Mouse (Mus musculus): ENCODE results near the gene Mettl26. TPM values are rescaled to one million over a fixed set of nuclear protein-coding genes. Genes with fewer than 3 reads are reported as not detected.
"Not testable (repeated sequence)": the region's sequence is repeated elsewhere in the genome, so short reads cannot be mapped to it uniquely, and the experiment has no call there.

The Mettl26 gene
- total and polyA plus RNA-seq, 3 experiments = 12.4 to 30.2 (median 13.9) TPM

- DNase-seq (ENCODE audit: low spot score) (peak; percentile 45), ATAC-seq (ENCODE audit: extremely low read depth, insufficient number of reproducible peaks, low FRiP score, poor library complexity, severe bottlenecking) (peak; percentile 4; the same call in 1 of the 2 replicates)
- TF ChIP-seq CTCF (IDR thresholded peaks at IDR 0.05; ENCODE audit: low read depth, low read length) = no peak
- no peak for TF ChIP-seq TAL1 (conservative IDR thresholded peaks at IDR 0.05; ENCODE audit: low read depth, low read length)
- TF ChIP-seq POLR2AphosphoS5 (IDR thresholded peaks at IDR 0.05; ENCODE audit: insufficient replicate concordance, low read depth, low read length) = no peak
- no peak for TF ChIP-seq GATA2 (IDR thresholded peaks at IDR 0.05; ENCODE audit: borderline replicate concordance, low read depth, low read length)
- no peak for TF ChIP-seq GATA1 (IDR thresholded peaks at IDR 0.05; ENCODE audit: borderline replicate concordance, low read length)
- peaks cover 39% of the 10 kb centered on the region for H3K4me1 ChIP-seq (ENCODE audit: insufficient read depth, low read depth, low read length)
- peaks cover 39% of the 10 kb centered on the region for H3K36me3 ChIP-seq (replicated peaks)
- peak overlapping the region; percentile 83; the same call in 1 of the 2 replicates for H3K4me3 ChIP-seq (ENCODE audit: low read depth, low read length)
- no peaks in the 10 kb centered on the region for H3K9me3 ChIP-seq (replicated peaks)
- H3K27me3 ChIP-seq (ENCODE audit: insufficient read depth, low read length) = no peaks in the 10 kb centered on the region; the same call in 1 of the 2 replicates
Measured at GRCm38 (mm10) chr17:25867509-25867835, 7.4 kb upstream of the Mettl26 start.

- Histone ChIP-seq H3K4me3 (ENCODE audit: low read depth, low read length) (peak overlapping the region; percentile 83), H3K36me3 (replicated peaks) (peaks cover 37% of the 10 kb centered on the region), H3K27me3 (ENCODE audit: insufficient read depth, low read length) (no peaks in the 10 kb centered on the region; the same call in 1 of the 2 replicates), H3K9me3 (replicated peaks) (no peaks in the 10 kb centered on the region), H3K4me1 (ENCODE audit: insufficient read depth, low read depth, low read length) (peaks cover 37% of the 10 kb centered on the region)
- ATAC-seq (ENCODE audit: extremely low read depth, insufficient number of reproducible peaks, low FRiP score, poor library complexity, severe bottlenecking) (no peak), DNase-seq (ENCODE audit: low spot score) (no peak)
- TF ChIP-seq CTCF (IDR thresholded peaks at IDR 0.05; ENCODE audit: low read depth, low read length) (no peak), POLR2AphosphoS5 (IDR thresholded peaks at IDR 0.05; ENCODE audit: insufficient replicate concordance, low read depth, low read length) (no peak), TAL1 (conservative IDR thresholded peaks at IDR 0.05; ENCODE audit: low read depth, low read length) (no peak), GATA1 (IDR thresholded peaks at IDR 0.05; ENCODE audit: borderline replicate concordance, low read length) (no peak), GATA2 (IDR thresholded peaks at IDR 0.05; ENCODE audit: borderline replicate concordance, low read depth, low read length) (no peak)
Measured at GRCm38 (mm10) chr17:25867836-25868600, 6.9 kb upstream of the Mettl26 start.

GRCm38 (mm10) chr17:25868601-25869191 lies 6.2 kb upstream of the Mettl26 start, which contains the start of gene Mcrip2:
TSS of gene Mcrip2 (minus strand) at chr17:25868764.
- Histone ChIP-seq H3K36me3 (replicated peaks) (peaks cover 32% of the 10 kb centered on the region), H3K4me3 (ENCODE audit: low read depth, low read length) (peak within 1 kb of the TSS; percentile 83), H3K4me1 (ENCODE audit: insufficient read depth, low read depth, low read length) (peaks cover 40% of the 10 kb centered on the region), H3K9me3 (replicated peaks) (no peaks in the 10 kb centered on the region), H3K27me3 (ENCODE audit: insufficient read depth, low read length) (no peaks in the 10 kb centered on the region; the same call in 1 of the 2 replicates)
- ATAC-seq (ENCODE audit: extremely low read depth, insufficient number of reproducible peaks, low FRiP score, poor library complexity, severe bottlenecking) (peak; percentile 60), DNase-seq (ENCODE audit: low spot score) (peak; percentile 79)
- TF ChIP-seq TAL1 (conservative IDR thresholded peaks at IDR 0.05; ENCODE audit: low read depth, low read length) = no peak
- no peak for TF ChIP-seq POLR2AphosphoS5 (IDR thresholded peaks at IDR 0.05; ENCODE audit: insufficient replicate concordance, low read depth, low read length)
- TF ChIP-seq CTCF (IDR thresholded peaks at IDR 0.05; ENCODE audit: low read depth, low read length) = no peak
- no peak for TF ChIP-seq GATA2 (IDR thresholded peaks at IDR 0.05; ENCODE audit: borderline replicate concordance, low read depth, low read length)
- TF ChIP-seq GATA1 (IDR thresholded peaks at IDR 0.05; ENCODE audit: borderline replicate concordance, low read length) = no peak

- Histone ChIP-seq H3K9me3 (replicated peaks) (no peaks in the 10 kb centered on the region), H3K4me1 (ENCODE audit: insufficient read depth, low read depth, low read length) (peaks cover 48% of the 10 kb centered on the region), H3K27me3 (ENCODE audit: insufficient read depth, low read length) (no peaks in the 10 kb centered on the region; the same call in 1 of the 2 replicates), H3K4me3 (ENCODE audit: low read depth, low read length) (no peak overlapping the region), H3K36me3 (replicated peaks) (peaks cover 24% of the 10 kb centered on the region)
- no peak for TF ChIP-seq GATA1 (IDR thresholded peaks at IDR 0.05; ENCODE audit: borderline replicate concordance, low read length)
- TF ChIP-seq TAL1 (conservative IDR thresholded peaks at IDR 0.05; ENCODE audit: low read depth, low read length) = no peak
- TF ChIP-seq GATA2 (IDR thresholded peaks at IDR 0.05; ENCODE audit: borderline replicate concordance, low read depth, low read length) = no peak
- no peak for ATAC-seq (ENCODE audit: extremely low read depth, insufficient number of reproducible peaks, low FRiP score, poor library complexity, severe bottlenecking)
- DNase-seq (ENCODE audit: low spot score) = no peak
Measured at GRCm38 (mm10) chr17:25869498-25869897, 5.4 kb upstream of the Mettl26 start.

- TF ChIP-seq GATA1 (IDR thresholded peaks at IDR 0.05; ENCODE audit: borderline replicate concordance, low read length) (no peak), CTCF (IDR thresholded peaks at IDR 0.05; ENCODE audit: low read depth, low read length) (no peak), TAL1 (conservative IDR thresholded peaks at IDR 0.05; ENCODE audit: low read depth, low read length) (no peak), GATA2 (IDR thresholded peaks at IDR 0.05; ENCODE audit: borderline replicate concordance, low read depth, low read length) (no peak), POLR2AphosphoS5 (IDR thresholded peaks at IDR 0.05; ENCODE audit: insufficient replicate concordance, low read depth, low read length) (no peak)
- H3K27me3 ChIP-seq (ENCODE audit: insufficient read depth, low read length) = no peaks in the 10 kb centered on the region; the same call in 1 of the 2 replicates
- H3K4me1 ChIP-seq (ENCODE audit: insufficient read depth, low read depth, low read length) = peaks cover 51% of the 10 kb centered on the region
- no peak for DNase-seq (ENCODE audit: low spot score)
- ATAC-seq (ENCODE audit: extremely low read depth, insufficient number of reproducible peaks, low FRiP score, poor library complexity, severe bottlenecking) = no peak
- H3K4me3 ChIP-seq (ENCODE audit: low read depth, low read length) = no peak overlapping the region
- no peaks in the 10 kb centered on the region for H3K9me3 ChIP-seq (replicated peaks)
- peaks cover 20% of the 10 kb centered on the region for H3K36me3 ChIP-seq (replicated peaks)
Measured at GRCm38 (mm10) chr17:25869954-25870353, 4.9 kb upstream of the Mettl26 start.

- peaks cover 57% of the 10 kb centered on the region for H3K4me1 ChIP-seq (ENCODE audit: insufficient read depth, low read depth, low read length)
- not testable (repeated sequence) for H3K27me3 ChIP-seq (ENCODE audit: insufficient read depth, low read length)
Measured at GRCm38 (mm10) chr17:25871566-25871965, 3.3 kb upstream of the Mettl26 start.

More at GRCm38 (mm10) chr17:25871566-25871965, 3.3 kb upstream of the Mettl26 start:
- not testable (repeated sequence) for H3K4me3 ChIP-seq (ENCODE audit: low read depth, low read length); DNase-seq (ENCODE audit: low spot score); H3K36me3 ChIP-seq (replicated peaks); ATAC-seq (ENCODE audit: extremely low read depth, insufficient number of reproducible peaks, low FRiP score, poor library complexity, severe bottlenecking); H3K9me3 ChIP-seq (replicated peaks)
